Mouse (Mus musculus): Measurements from ENCODE around the gene D17H6S53E. TPM values are rescaled to one million over a fixed set of nuclear protein-coding genes. Genes with fewer than 3 reads are reported as not detected.

The D17H6S53E gene
- polyA plus RNA-seq, 1 experiment, result 20.2 TPM

GRCm38 (mm10) chr17:35159638-35160037 lies 33.5 kb downstream of the D17H6S53E start:
- no peak for TF ChIP-seq CTCF (IDR thresholded peaks at IDR 0.05; ENCODE audit: control insufficient read depth, insufficient read depth, low read length)
- no peak for TF ChIP-seq POLR2A (IDR thresholded peaks at IDR 0.05; ENCODE audit: borderline replicate concordance, control insufficient read depth, low read depth, low read length)
- H3K27ac ChIP-seq (ENCODE audit: control insufficient read depth, insufficient read depth, low read depth, low read length, poor library complexity), result no peak overlapping the region
- WGBS, result 87% methylated on average over 7 of the region's 7 CpGs

DNA sequence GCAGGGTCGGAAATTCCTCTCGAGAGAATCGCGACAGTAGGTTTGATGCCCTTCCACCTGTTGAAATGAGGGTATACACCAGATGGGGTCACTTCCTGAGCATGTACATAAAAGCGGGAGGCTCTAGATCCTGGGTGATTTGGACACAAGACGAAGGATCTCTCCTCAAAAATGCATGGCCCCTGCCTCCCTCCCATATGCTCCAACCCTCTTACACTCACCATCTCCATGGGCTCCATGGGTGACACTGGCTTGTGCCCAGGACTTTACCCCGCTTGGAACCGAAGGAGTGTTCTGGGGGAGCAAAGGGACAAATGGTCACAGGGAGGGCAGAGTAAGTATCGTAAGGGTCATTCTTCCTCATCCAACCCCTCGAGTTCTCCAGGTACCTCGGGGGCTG lies 35.2 kb downstream of the D17H6S53E start:
- H3K27ac ChIP-seq (ENCODE audit: control insufficient read depth, insufficient read depth, low read depth, low read length, poor library complexity), result no peak overlapping the region
- no peak overlapping the region for H3K4me3 ChIP-seq (replicated peaks; ENCODE audit: control insufficient read depth, low read depth, low read length)
- WGBS, result 80% methylated on average over 11 of the region's 11 CpGs
- H3K4me1 ChIP-seq (ENCODE audit: control insufficient read depth, insufficient read depth, low read length), result peaks cover 3% of the 10 kb centered on the region; the same call in 1 of the 2 replicates
- TF ChIP-seq POLR2A (IDR thresholded peaks at IDR 0.05; ENCODE audit: borderline replicate concordance, control insufficient read depth, low read depth, low read length), result no peak
- TF ChIP-seq CTCF (IDR thresholded peaks at IDR 0.05; ENCODE audit: control insufficient read depth, insufficient read depth, low read length), result no peak

More at GRCm38 (mm10) chr17:35159638-35160037, 33.5 kb downstream of the D17H6S53E start:
- H3K4me1 ChIP-seq (ENCODE audit: control insufficient read depth, insufficient read depth, low read length), result peaks cover 2% of the 10 kb centered on the region; the same call in 1 of the 2 replicates
- H3K4me3 ChIP-seq (replicated peaks; ENCODE audit: control insufficient read depth, low read depth, low read length), result no peak overlapping the region

DNA sequence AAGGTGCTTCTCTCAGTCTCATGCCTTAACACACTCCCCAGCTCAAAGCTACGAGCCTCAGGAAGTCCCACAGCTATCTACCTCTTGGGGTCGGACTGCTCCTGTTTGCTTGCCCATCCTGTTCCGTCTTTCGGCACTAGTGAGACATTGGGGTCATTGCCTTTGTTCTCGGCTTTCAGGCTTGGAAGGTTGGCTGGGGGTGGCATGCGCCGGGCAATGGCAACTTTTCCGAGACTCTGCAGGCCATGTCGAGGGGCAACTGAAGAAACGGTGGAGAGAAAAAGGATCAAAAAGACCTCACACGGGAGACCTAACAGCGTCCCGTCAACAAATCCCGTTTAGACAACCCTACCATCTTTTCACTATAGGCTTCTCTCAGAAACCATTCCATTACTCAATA lies 35.9 kb downstream of the D17H6S53E start:
- no peak overlapping the region for H3K4me3 ChIP-seq (replicated peaks; ENCODE audit: control insufficient read depth, low read depth, low read length)
- no peak overlapping the region for H3K27ac ChIP-seq (ENCODE audit: control insufficient read depth, insufficient read depth, low read depth, low read length, poor library complexity)
- TF ChIP-seq CTCF (IDR thresholded peaks at IDR 0.05; ENCODE audit: control insufficient read depth, insufficient read depth, low read length) (no peak), POLR2A (IDR thresholded peaks at IDR 0.05; ENCODE audit: borderline replicate concordance, control insufficient read depth, low read depth, low read length) (no peak)
- peaks cover 4% of the 10 kb centered on the region; the same call in 1 of the 2 replicates for H3K4me1 ChIP-seq (ENCODE audit: control insufficient read depth, insufficient read depth, low read length)
- 79% methylated on average over 14 of the region's 14 CpGs for WGBS

GRCm38 (mm10) chr17:35162730-35163129 lies 36.6 kb downstream of the D17H6S53E start:
- WGBS, result 42% methylated on average over 12 of the region's 12 CpGs
- no peak for TF ChIP-seq POLR2A (IDR thresholded peaks at IDR 0.05; ENCODE audit: borderline replicate concordance, control insufficient read depth, low read depth, low read length)
- TF ChIP-seq CTCF (IDR thresholded peaks at IDR 0.05; ENCODE audit: control insufficient read depth, insufficient read depth, low read length), result no peak
- peaks cover 4% of the 10 kb centered on the region; the same call in 1 of the 2 replicates for H3K4me1 ChIP-seq (ENCODE audit: control insufficient read depth, insufficient read depth, low read length)
- no peak overlapping the region for H3K27ac ChIP-seq (ENCODE audit: control insufficient read depth, insufficient read depth, low read depth, low read length, poor library complexity)
- H3K4me3 ChIP-seq (replicated peaks; ENCODE audit: control insufficient read depth, low read depth, low read length), result no peak overlapping the region

DNA sequence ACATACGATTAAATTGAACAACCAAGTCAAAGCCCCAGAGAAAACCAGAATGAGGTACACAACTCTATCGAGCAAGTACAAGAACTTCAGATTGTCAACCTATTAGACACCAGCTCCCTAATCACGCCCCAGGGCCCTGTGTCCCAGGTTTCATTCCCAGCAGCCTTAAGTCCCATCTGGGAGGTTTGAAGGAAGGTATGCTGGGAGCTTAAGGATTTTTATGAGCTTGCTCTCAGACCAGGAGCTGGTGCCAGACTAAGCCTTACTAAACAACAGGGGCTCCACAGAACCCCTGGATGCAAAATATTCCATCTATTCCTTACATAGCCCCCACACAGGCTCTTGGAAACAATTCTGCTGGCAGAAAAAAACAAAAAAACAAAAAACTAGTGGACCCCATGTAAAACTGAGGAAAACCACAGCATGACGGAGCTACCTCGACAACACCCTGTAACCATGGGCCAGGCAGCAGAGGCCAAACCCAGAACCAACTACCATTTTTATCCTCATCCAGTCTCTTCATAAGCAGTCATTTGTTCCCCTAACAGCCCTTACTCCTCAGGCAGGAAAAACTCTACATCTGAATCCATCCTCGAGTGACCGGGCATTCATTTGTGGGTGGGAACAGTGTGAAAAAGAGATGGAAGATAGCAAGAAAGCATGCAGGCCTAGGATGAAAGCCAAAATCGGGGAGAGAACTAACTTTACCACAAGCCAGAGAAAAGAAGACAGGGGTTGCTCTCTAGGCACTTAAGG lies 37.3 kb downstream of the D17H6S53E start:
- TF ChIP-seq CTCF (IDR thresholded peaks at IDR 0.05; ENCODE audit: control insufficient read depth, insufficient read depth, low read length) (no peak), POLR2A (IDR thresholded peaks at IDR 0.05; ENCODE audit: borderline replicate concordance, control insufficient read depth, low read depth, low read length) (no peak)
- WGBS, result 6% methylated on average over 8 of the region's 8 CpGs
- H3K4me1 ChIP-seq (ENCODE audit: control insufficient read depth, insufficient read depth, low read length), result peaks cover 4% of the 10 kb centered on the region; the same call in 1 of the 2 replicates
- peak overlapping the region; percentile 95; the same call in 1 of the 2 replicates for H3K27ac ChIP-seq (ENCODE audit: control insufficient read depth, insufficient read depth, low read depth, low read length, poor library complexity)
- H3K4me3 ChIP-seq (replicated peaks; ENCODE audit: control insufficient read depth, low read depth, low read length), result peak overlapping the region; percentile 73

DNA sequence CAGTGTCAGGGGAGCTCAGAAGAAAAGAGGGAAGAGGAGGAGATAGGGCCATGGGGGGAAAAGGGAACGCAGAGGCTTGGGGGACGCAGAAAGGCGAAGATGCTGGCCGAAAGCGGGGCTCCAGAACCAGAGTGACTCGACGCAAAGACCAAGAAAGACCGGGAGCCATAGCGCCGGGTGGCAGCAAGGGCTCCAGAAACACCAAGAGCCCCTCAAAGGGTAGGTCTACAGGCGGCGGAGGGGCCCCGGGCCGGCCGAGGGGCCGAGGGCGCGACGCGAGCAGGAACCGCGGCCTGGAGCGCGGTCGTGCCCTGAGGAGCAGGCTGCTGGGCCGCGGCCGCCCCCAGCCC lies 38.0 kb downstream of the D17H6S53E start:
- WGBS, result under 1% methylated on average over 28 of the region's 28 CpGs
- Histone ChIP-seq H3K27ac (ENCODE audit: control insufficient read depth, insufficient read depth, low read depth, low read length, poor library complexity) (peak overlapping the region; percentile 95), H3K4me1 (ENCODE audit: control insufficient read depth, insufficient read depth, low read length) (peaks cover 4% of the 10 kb centered on the region; the same call in 1 of the 2 replicates), H3K4me3 (replicated peaks; ENCODE audit: control insufficient read depth, low read depth, low read length) (peak overlapping the region; percentile 73)
- TF ChIP-seq CTCF (IDR thresholded peaks at IDR 0.05; ENCODE audit: control insufficient read depth, insufficient read depth, low read length) (no peak), POLR2A (IDR thresholded peaks at IDR 0.05; ENCODE audit: borderline replicate concordance, control insufficient read depth, low read depth, low read length) (no peak)

DNA sequence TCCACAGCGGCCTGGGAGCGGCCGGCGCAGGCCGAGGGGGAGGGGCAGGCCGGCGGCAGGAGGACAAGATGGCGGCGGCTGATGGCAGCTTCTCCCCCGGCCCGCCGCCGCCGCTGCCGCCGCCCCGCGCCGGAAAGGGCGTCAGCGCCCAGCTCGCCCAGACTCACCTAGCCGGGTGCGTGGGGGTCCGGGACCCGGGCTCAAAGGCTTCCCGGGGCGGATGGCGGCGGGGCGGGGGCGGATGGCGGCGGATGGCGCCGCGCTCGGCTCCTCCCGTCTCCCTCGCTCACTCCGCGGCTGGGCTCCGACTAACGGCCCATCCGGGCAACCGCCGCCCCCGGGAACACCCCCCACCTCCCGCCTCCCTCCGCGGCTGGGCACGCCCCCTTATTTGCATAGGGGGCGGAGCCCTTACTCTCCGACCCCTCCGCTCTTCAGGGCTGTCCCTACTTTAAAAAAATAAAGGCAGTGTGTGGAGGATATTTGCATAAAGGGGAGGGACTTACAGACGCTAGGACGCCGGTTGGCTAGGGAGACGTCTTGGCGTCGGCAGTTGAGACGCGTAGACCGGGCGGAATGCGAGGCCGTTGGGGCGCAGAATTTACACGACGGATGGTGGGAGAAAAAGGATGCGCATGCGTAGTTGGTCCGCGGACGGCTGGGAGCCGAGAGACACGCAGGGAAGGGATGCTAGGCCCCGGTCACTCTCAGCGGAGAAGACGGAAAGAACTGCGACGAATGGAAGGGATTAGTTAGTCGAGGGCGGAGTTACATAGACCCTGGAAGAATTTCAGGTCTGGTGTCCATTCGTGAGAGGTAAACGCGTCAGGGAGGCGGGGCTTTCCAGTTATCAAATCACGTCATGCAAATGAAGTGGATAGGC lies 38.6 kb downstream of the D17H6S53E start, which contains the start of gene Prrc2a:
TSS of gene Prrc2a (minus strand) at position 330 of the 883 bp plus-strand sequence.
- peak within 1 kb of the TSS; percentile 96 for H3K27ac ChIP-seq (ENCODE audit: control insufficient read depth, insufficient read depth, low read depth, low read length, poor library complexity)
- H3K4me3 ChIP-seq (replicated peaks; ENCODE audit: control insufficient read depth, low read depth, low read length), result peak within 1 kb of the TSS; percentile 81
- under 1% methylated on average over 81 of the region's 89 CpGs for WGBS
- TF ChIP-seq CTCF (IDR thresholded peaks at IDR 0.05; ENCODE audit: control insufficient read depth, insufficient read depth, low read length) (peak; percentile 7; the same call in 1 of the 2 replicates), POLR2A (IDR thresholded peaks at IDR 0.05; ENCODE audit: borderline replicate concordance, control insufficient read depth, low read depth, low read length) (peak; percentile 77; the same call in 1 of the 2 replicates)
- peaks cover 4% of the 10 kb centered on the region; the same call in 1 of the 2 replicates for H3K4me1 ChIP-seq (ENCODE audit: control insufficient read depth, insufficient read depth, low read length)

Data from bone marrow, adult 2 months (tissue).